Mouse (Mus musculus) heart, postnatal 0 days (tissue): ENCODE measurements at regions not wholly inside any gene's neighbourhood (a gene's known extent, or its start where the extent isn't known, plus 50 kb on each side); places are given as distances from the start of the nearest gene placed in this dataset.

Experiments used
- ATAC-seq: fragments of 200-750 bp; cut with Nextera tagmentation; 2 replicates; pipeline ENCODE4 v1.8.0; 2017; ENCODE audit warnings: low read depth, moderate number of reproducible peaks, moderate library complexity; ENCODE audit not compliant: insufficient read depth
- DNase-seq: peaks from one replicate; pipeline ENCODE4 v3.0.0-alpha.2; 2016; ENCODE audit warnings: low spot score
- H3K27ac ChIP-seq: fragments of 300-500 bp; sonication (generic); 2 replicates; pipeline ENCODE4 v1.5.1; 2014; ENCODE audit warnings: low read depth, mild to moderate bottlenecking
- H3K27me3 ChIP-seq: fragments of 300-500 bp; sonication (generic); 2 replicates; pipeline ENCODE4 v1.6.1; 2014; ENCODE audit warnings: low read length, mixed read lengths; ENCODE audit not compliant: control insufficient read depth, insufficient read depth
- H3K36me3 ChIP-seq: fragments of 300-500 bp; sonication (generic); replicated peaks from 2 replicates; pipeline ENCODE4 v1.6.1; 2014; ENCODE audit warnings: low read length, mixed read lengths; ENCODE audit not compliant: control insufficient read depth, insufficient read depth
- H3K4me1 ChIP-seq: fragments of 300-500 bp; sonication (generic); 2 replicates; pipeline ENCODE4 v1.6.1; 2014; ENCODE audit warnings: antibody characterized with exemption; ENCODE audit not compliant: control insufficient read depth, insufficient read depth
- H3K4me2 ChIP-seq: fragments of 300-500 bp; sonication (generic); 2 replicates; pipeline ENCODE4 v1.6.1; 2014; ENCODE audit warnings: low read depth, mild to moderate bottlenecking, low read length, moderate library complexity
- H3K4me3 ChIP-seq: fragments of 300-500 bp; sonication (generic); 2 replicates; pipeline ENCODE4 v1.5.1; 2014; ENCODE audit warnings: low read depth, low read length
- H3K9ac ChIP-seq: fragments of 300-500 bp; sonication (generic); replicated peaks from 2 replicates; pipeline ENCODE4 v1.6.1; 2014; ENCODE audit warnings: low read depth, low read length, mixed read lengths
- H3K9me3 ChIP-seq: fragments of 300-500 bp; sonication (generic); replicated peaks from 2 replicates; pipeline ENCODE4 v1.6.1; 2016; ENCODE audit warnings: low read length; ENCODE audit not compliant: control insufficient read depth
- CTCF ChIP-seq: IDR thresholded peaks from 2 replicates; pipeline ENCODE4 v1.5.1; 2016; ENCODE audit warnings: antibody characterized with exemption, control low read depth, low read depth
- EP300 ChIP-seq: IDR thresholded peaks from 2 replicates; pipeline ENCODE4 v1.6.1; 2016; ENCODE audit warnings: antibody characterized with exemption, low read depth
- WGBS: fragments of 180-500 bp; shearing (Covaris S2); extraction: QIAGEN DNeasy Blood & Tissue Kit; methylation state at CpG from one replicate; pipeline ENCODE4 v1.1.7; 2014; 5-methylcytosine and 5-hydroxymethylcytosine counted together

DNA sequence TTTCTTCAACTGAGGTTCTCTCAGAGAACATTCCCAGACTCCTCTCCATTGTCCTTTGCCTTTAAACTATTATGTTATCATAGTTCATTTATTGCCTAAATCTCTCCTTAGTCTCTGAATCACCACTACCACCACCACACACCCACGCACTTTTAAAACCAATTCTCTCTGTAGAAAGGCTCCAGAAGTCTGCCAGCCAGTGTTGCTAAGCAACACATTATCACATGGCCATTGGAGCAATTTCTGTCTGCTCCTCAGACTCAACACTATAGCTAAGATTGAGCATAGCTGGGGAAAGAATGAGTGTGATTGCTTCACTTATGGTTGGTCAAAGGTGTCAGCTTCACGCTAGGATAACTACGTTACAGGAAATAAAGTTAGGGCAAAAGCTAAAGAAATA, 59.3 kb downstream of the Trap1a start:
- H3K9ac ChIP-seq, result no peak overlapping the region
- 60% methylated on average over 3 of the region's 3 CpGs for WGBS
- no peaks in the 10 kb centered on the region for H3K36me3 ChIP-seq
- DNase-seq (no peak), ATAC-seq (no peak)
- H3K9me3 ChIP-seq, result no peaks in the 10 kb centered on the region
- H3K4me1 ChIP-seq, result no peaks in the 10 kb centered on the region
- H3K4me3 ChIP-seq, result no peak overlapping the region
- no peak overlapping the region for H3K27ac ChIP-seq
- no peaks in the 10 kb centered on the region for H3K27me3 ChIP-seq
- TF ChIP-seq EP300, result no peak
- TF ChIP-seq CTCF, result no peak
- H3K4me2 ChIP-seq, result no peak overlapping the region

DNA sequence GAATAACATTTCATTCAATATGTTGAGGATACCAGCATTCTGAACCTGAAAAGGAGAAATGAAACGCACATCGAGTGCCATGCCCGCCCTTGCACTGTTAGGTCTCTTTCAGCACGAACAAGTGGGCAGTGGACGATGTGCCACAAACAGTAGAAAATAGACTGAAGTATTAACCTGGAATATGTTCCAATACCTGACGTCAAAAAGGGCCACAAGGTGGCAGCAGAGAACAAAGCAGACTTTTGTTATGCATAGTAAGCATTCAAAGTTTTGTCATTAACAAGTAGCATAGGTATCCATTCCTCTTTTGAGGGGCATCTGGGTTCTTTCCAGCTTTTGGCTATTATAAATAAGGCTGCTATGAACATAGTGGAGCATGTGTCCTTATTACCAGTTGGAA, 63.5 kb upstream of the D330045A20Rik start:
- H3K9me3 ChIP-seq, result no peaks in the 10 kb centered on the region
- H3K4me3 ChIP-seq, result no peak overlapping the region
- peak; percentile 15 for DNase-seq
- no peak overlapping the region for H3K9ac ChIP-seq
- H3K27ac ChIP-seq, result no peak overlapping the region
- no peaks in the 10 kb centered on the region for H3K4me1 ChIP-seq
- H3K36me3 ChIP-seq, result no peaks in the 10 kb centered on the region
- no peak overlapping the region for H3K4me2 ChIP-seq
- TF ChIP-seq EP300 (no peak), CTCF (peak; percentile 72)
- ATAC-seq, result no peak
- WGBS, result 45% methylated on average over 6 of the region's 6 CpGs
- no peaks in the 10 kb centered on the region for H3K27me3 ChIP-seq

GRCm38 (mm10) chrX:139419867-139420266, 60.3 kb upstream of the D330045A20Rik start:
- Histone ChIP-seq H3K27ac (no peak overlapping the region), H3K9me3 (no peaks in the 10 kb centered on the region), H3K4me3 (no peak overlapping the region), H3K27me3 (no peaks in the 10 kb centered on the region), H3K4me1 (no peaks in the 10 kb centered on the region), H3K36me3 (no peaks in the 10 kb centered on the region), H3K9ac (no peak overlapping the region), H3K4me2 (no peak overlapping the region)
- DNase-seq (no peak), ATAC-seq (no peak)
- TF ChIP-seq EP300, result no peak
- no peak for TF ChIP-seq CTCF
- 74% methylated on average over 6 of the region's 6 CpGs for WGBS

- WGBS, result 90% methylated on average over 1 of the region's 1 CpGs
- no peak overlapping the region for H3K4me2 ChIP-seq
- ATAC-seq (no peak), DNase-seq (no peak)
- no peaks in the 10 kb centered on the region for H3K27me3 ChIP-seq
- no peaks in the 10 kb centered on the region for H3K36me3 ChIP-seq
- no peak overlapping the region for H3K4me3 ChIP-seq
- H3K9ac ChIP-seq, result no peak overlapping the region
- H3K4me1 ChIP-seq, result no peaks in the 10 kb centered on the region
- no peaks in the 10 kb centered on the region for H3K9me3 ChIP-seq
- no peak overlapping the region for H3K27ac ChIP-seq
- TF ChIP-seq CTCF, result no peak; the same call in 1 of the 2 replicates
- TF ChIP-seq EP300, result no peak
These were observed 55.9 kb upstream of the D330045A20Rik start for GRCm38 (mm10) chrX:139424307-139424706.
